Mouse (Mus musculus) liver, embryonic 11.5 days (tissue): ENCODE results near the gene Ccdc113. TPM values are rescaled to one million over a fixed set of nuclear protein-coding genes. Genes with fewer than 3 reads are reported as not detected.

Experiments
- ATAC-seq: fragments of 200-750 bp; cut with Nextera tagmentation; replicated peaks from 2 replicates; pipeline ENCODE4 v1.8.0; 2017; ENCODE audit warnings: moderate number of reproducible peaks, mild to moderate bottlenecking, moderate TSS enrichment, moderate library complexity; ENCODE audit not compliant: low FRiP score
- DNase-seq: peaks from one replicate; pipeline ENCODE4 v3.0.0-alpha.2; 2017; ENCODE audit warnings: low spot score
- H3K27ac ChIP-seq: fragments of 300-500 bp; sonication (generic); 2 replicates; pipeline ENCODE4 v1.5.1; 2014; ENCODE audit warnings: mild to moderate bottlenecking, low read depth, low read length, control low read depth
- H3K27me3 ChIP-seq: fragments of 300-500 bp; sonication (generic); replicated peaks from 2 replicates; pipeline ENCODE4 v1.6.1; 2014; ENCODE audit warnings: low read length, mixed read lengths; ENCODE audit not compliant: control insufficient read depth, insufficient read depth
- H3K36me3 ChIP-seq: fragments of 300-500 bp; sonication (generic); 2 replicates; pipeline ENCODE4 v1.6.1; 2014; ENCODE audit warnings: mild to moderate bottlenecking, low read length, moderate library complexity, mixed read lengths; ENCODE audit not compliant: control insufficient read depth, insufficient read depth
- H3K4me1 ChIP-seq: fragments of 300-500 bp; sonication (generic); replicated peaks from 2 replicates; pipeline ENCODE4 v1.6.1; 2014; ENCODE audit warnings: low read length, mixed read lengths; ENCODE audit not compliant: control insufficient read depth, insufficient read depth
- H3K4me2 ChIP-seq: fragments of 300-500 bp; sonication (generic); 2 replicates; pipeline ENCODE4 v1.6.1; 2014; ENCODE audit warnings: mild to moderate bottlenecking, control low read depth, moderate library complexity
- H3K4me3 ChIP-seq: fragments of 300-500 bp; sonication (generic); 2 replicates; pipeline ENCODE4 v1.5.1; 2014; ENCODE audit warnings: low read depth, low read length, control low read depth
- H3K9ac ChIP-seq: fragments of 300-500 bp; sonication (generic); 2 replicates; pipeline ENCODE4 v1.6.1; 2014; ENCODE audit warnings: low read depth, low read length, control low read depth
- H3K9me3 ChIP-seq: fragments of 300-500 bp; sonication (generic); 2 replicates; pipeline ENCODE4 v1.6.1; 2016; ENCODE audit warnings: low read length, inconsistent platforms, mixed read lengths; ENCODE audit not compliant: control insufficient read depth
- WGBS: fragments of 180-500 bp; shearing (Covaris S2); extraction: QIAGEN DNeasy Blood & Tissue Kit; methylation state at CpG from one replicate; pipeline ENCODE4 v1.1.7; 2014; 5-methylcytosine and 5-hydroxymethylcytosine counted together
- polyA plus RNA-seq: library from polyadenylated mRNA; unstranded; fragments of >200 nt; fragmentation: Nextera tagmentation; extraction: Ambion mirVana; gene quantifications from 2 replicates; pipeline ENCODE4 v1.2.1, GENCODE M21; 2014

Ccdc113 gene
- polyA plus RNA-seq, 1 experiment from 2014 or later, result not detected

- Histone ChIP-seq H3K27me3 (no peaks in the 10 kb centered on the region), H3K36me3 (no peaks in the 10 kb centered on the region), H3K4me3 (no peak overlapping the region), H3K27ac (no peak overlapping the region), H3K9me3 (no peaks in the 10 kb centered on the region), H3K4me1 (no peaks in the 10 kb centered on the region; the same call in 1 of the 2 replicates), H3K9ac (no peak overlapping the region), H3K4me2 (no peak overlapping the region)
- ATAC-seq (no peak), DNase-seq (no peak)
- WGBS, result 65% methylated on average over 4 of the region's 4 CpGs
These were observed 34.4 kb upstream of the Ccdc113 start for GRCm38 (mm10) chr8:95499266-95500064.

GRCm38 (mm10) chr8:95500436-95500835 lies 33.4 kb upstream of the Ccdc113 start:
- H3K4me2 ChIP-seq, result no peak overlapping the region
- DNase-seq (no peak), ATAC-seq (no peak)
- no peak overlapping the region for H3K9ac ChIP-seq
- 91% methylated on average over 5 of the region's 5 CpGs for WGBS
- H3K9me3 ChIP-seq, result no peaks in the 10 kb centered on the region
- H3K4me1 ChIP-seq, result no peaks in the 10 kb centered on the region; the same call in 1 of the 2 replicates
- no peaks in the 10 kb centered on the region for H3K36me3 ChIP-seq
- no peak overlapping the region for H3K27ac ChIP-seq
- no peaks in the 10 kb centered on the region for H3K27me3 ChIP-seq
- H3K4me3 ChIP-seq, result no peak overlapping the region

- ATAC-seq, result no peak
- Histone ChIP-seq H3K36me3 (no peaks in the 10 kb centered on the region), H3K9me3 (no peaks in the 10 kb centered on the region)
These were observed 31.5 kb upstream of the Ccdc113 start for GRCm38 (mm10) chr8:95502431-95502830.

GRCm38 (mm10) chr8:95504835-95505234 lies 29.1 kb upstream of the Ccdc113 start:
- Histone ChIP-seq H3K36me3 (no peaks in the 10 kb centered on the region), H3K27me3 (no peaks in the 10 kb centered on the region), H3K27ac (no peak overlapping the region), H3K4me2 (no peak overlapping the region), H3K9ac (no peak overlapping the region), H3K4me3 (no peak overlapping the region), H3K4me1 (no peaks in the 10 kb centered on the region), H3K9me3 (no peaks in the 10 kb centered on the region)
- no peak for DNase-seq
- no peak for ATAC-seq
- WGBS, result 67% methylated on average over 5 of the region's 5 CpGs

More at GRCm38 (mm10) chr8:95502431-95502830, 31.5 kb upstream of the Ccdc113 start:
- 83% methylated on average over 7 of the region's 7 CpGs for WGBS
- no peak for DNase-seq
- Histone ChIP-seq H3K27ac (no peak overlapping the region), H3K4me1 (no peaks in the 10 kb centered on the region; the same call in 1 of the 2 replicates), H3K9ac (no peak overlapping the region), H3K4me2 (no peak overlapping the region), H3K27me3 (no peaks in the 10 kb centered on the region), H3K4me3 (no peak overlapping the region)

GRCm38 (mm10) chr8:95505606-95506005 lies 28.3 kb upstream of the Ccdc113 start:
- no peak for ATAC-seq
- Histone ChIP-seq H3K27ac (no peak overlapping the region), H3K9me3 (no peaks in the 10 kb centered on the region), H3K9ac (no peak overlapping the region), H3K36me3 (no peaks in the 10 kb centered on the region), H3K4me3 (no peak overlapping the region), H3K4me1 (no peaks in the 10 kb centered on the region), H3K27me3 (no peaks in the 10 kb centered on the region), H3K4me2 (no peak overlapping the region)
- 83% methylated on average over 3 of the region's 3 CpGs for WGBS
- no peak for DNase-seq

GRCm38 (mm10) chr8:95506245-95506644 lies 27.6 kb upstream of the Ccdc113 start:
- H3K9ac ChIP-seq, result no peak overlapping the region
- no peaks in the 10 kb centered on the region for H3K27me3 ChIP-seq
- no peaks in the 10 kb centered on the region for H3K36me3 ChIP-seq
- no peaks in the 10 kb centered on the region for H3K4me1 ChIP-seq
- no peak overlapping the region for H3K4me2 ChIP-seq
- H3K27ac ChIP-seq, result no peak overlapping the region
- ATAC-seq (no peak), DNase-seq (no peak)
- no peak overlapping the region for H3K4me3 ChIP-seq
- WGBS, result 68% methylated on average over 5 of the region's 5 CpGs
- no peaks in the 10 kb centered on the region for H3K9me3 ChIP-seq

- Histone ChIP-seq H3K27ac (no peak overlapping the region), H3K4me3 (no peak overlapping the region), H3K27me3 (no peaks in the 10 kb centered on the region), H3K4me1 (no peaks in the 10 kb centered on the region), H3K36me3 (no peaks in the 10 kb centered on the region), H3K9me3 (no peaks in the 10 kb centered on the region), H3K4me2 (no peak overlapping the region), H3K9ac (no peak overlapping the region)
- no peak for ATAC-seq
- 72% methylated on average over 4 of the region's 4 CpGs for WGBS
- no peak for DNase-seq
These were observed 21.6 kb upstream of the Ccdc113 start for GRCm38 (mm10) chr8:95512257-95512656.

GRCm38 (mm10) chr8:95513219-95513618 lies 20.7 kb upstream of the Ccdc113 start:
- Histone ChIP-seq H3K27ac (no peak overlapping the region), H3K4me3 (no peak overlapping the region), H3K4me2 (no peak overlapping the region), H3K4me1 (no peaks in the 10 kb centered on the region), H3K9me3 (no peaks in the 10 kb centered on the region), H3K9ac (no peak overlapping the region), H3K27me3 (no peaks in the 10 kb centered on the region), H3K36me3 (no peaks in the 10 kb centered on the region)
- DNase-seq, result no peak
- ATAC-seq, result no peak
- 73% methylated on average over 4 of the region's 4 CpGs for WGBS

- H3K36me3 ChIP-seq, result no peaks in the 10 kb centered on the region
- 84% methylated on average over 6 of the region's 6 CpGs for WGBS
- no peak for DNase-seq
These were observed 17.0 kb upstream of the Ccdc113 start for GRCm38 (mm10) chr8:95516928-95517327.

More at GRCm38 (mm10) chr8:95516928-95517327, 17.0 kb upstream of the Ccdc113 start:
- H3K9me3 ChIP-seq, result no peaks in the 10 kb centered on the region
- H3K4me2 ChIP-seq, result no peak overlapping the region
- no peaks in the 10 kb centered on the region for H3K4me1 ChIP-seq
- no peak overlapping the region for H3K4me3 ChIP-seq
- no peak overlapping the region for H3K9ac ChIP-seq
- no peaks in the 10 kb centered on the region for H3K27me3 ChIP-seq
- no peak overlapping the region for H3K27ac ChIP-seq
- no peak for ATAC-seq
